ENCODE assay signal across 8 mouse cellular contexts in genomic region chrX:8892343-8893155, GRCm38 (mm10). TPM values are rescaled to one million over a fixed set of nuclear protein-coding genes. Genes with fewer than 3 reads are reported as not detected.
DNase-seq lines count a peak whose midpoint lies in the region; ATAC-seq and TF ChIP-seq lines count a peak whose summit lies in the region.

TSS of gene B630019K06Rik (plus strand) at chrX:8892382.

- H3K27ac ChIP-seq in layer of hippocampus, adult 2 months: peak within 1 kb of the TSS; percentile 89
- peak within 1 kb of the TSS; percentile 84 for H3K27ac ChIP-seq in neural tube, embryonic 15.5 days (replicated peaks)
- no peak within 1 kb of the TSS for H3K27ac ChIP-seq in thymus, adult 2 months (ENCODE audit: control insufficient read depth, insufficient read depth, low read length)

- TF ChIP-seq POLR2A in lung, adult 2 months (IDR thresholded peaks at IDR 0.05; ENCODE audit: borderline replicate concordance, extremely low read depth, low read depth, low read length): peak; percentile 36; the same call in 1 of the 2 replicates
- TF ChIP-seq POLR2A in thymus, adult 2 months (IDR thresholded peaks at IDR 0.05; ENCODE audit: control insufficient read depth, extremely low read depth, insufficient read depth, low read length, poor library complexity): no peak

- peak within 1 kb of the TSS; percentile 72 for H3K4me3 ChIP-seq in E14TG2a.4 (replicated peaks; ENCODE audit: low read length)
- H3K4me3 ChIP-seq in layer of hippocampus, adult 2 months: peak within 1 kb of the TSS; percentile 63
- H3K4me3 ChIP-seq in lung, adult 2 months (replicated peaks; ENCODE audit: extremely low read depth, low read depth, low read length): peak within 1 kb of the TSS; percentile 65
- peak within 1 kb of the TSS; percentile 52 for H3K4me3 ChIP-seq in neural tube, embryonic 15.5 days (replicated peaks)
- peak within 1 kb of the TSS; percentile 38 for H3K4me3 ChIP-seq in thymus, adult 2 months (ENCODE audit: control insufficient read depth, insufficient read depth, low read length)

- peak within 1 kb of the TSS; percentile 72 for H3K9ac ChIP-seq in neural tube, embryonic 15.5 days (replicated peaks)

- no peak for TF ChIP-seq CTCF in E14TG2a.4 (conservative IDR thresholded peaks at IDR 0.05; ENCODE audit: low read length)
- no peak for TF ChIP-seq CTCF in layer of hippocampus, adult 2 months (conservative IDR thresholded peaks at IDR 0.05)
- no peak for TF ChIP-seq CTCF in lung, adult 2 months (IDR thresholded peaks at IDR 0.05; ENCODE audit: insufficient read depth, low read length)
- no peak for TF ChIP-seq CTCF in thymus, adult 2 months (IDR thresholded peaks at IDR 0.05; ENCODE audit: borderline replicate concordance, control insufficient read depth, extremely low read depth, insufficient read depth, low read length, poor library complexity)

- no peaks in the 10 kb centered on the region for H3K36me3 ChIP-seq in E14TG2a.4 (ENCODE audit: insufficient read depth, low read length)
- 0 out of 2 replicates have a peak, but pooled peaks cover 3% of the 10 kb centered on the region for H3K36me3 ChIP-seq in neural tube, embryonic 15.5 days
- H3K36me3 ChIP-seq in thymus, adult 2 months (ENCODE audit: control insufficient read depth, insufficient read depth, low read length): no peaks in the 10 kb centered on the region

- 22% methylated on average over 93 of the region's 95 CpGs for WGBS in lung, adult 2 months
- WGBS in neural tube, embryonic 15.5 days: 26% methylated on average over 59 of the region's 95 CpGs
- WGBS in thymus, adult 2 months: 2% methylated on average over 63 of the region's 95 CpGs

- H3K27me3 ChIP-seq in E14TG2a.4 (ENCODE audit: insufficient read depth, low read length): peaks cover 20% of the 10 kb centered on the region
- H3K27me3 ChIP-seq in neural tube, embryonic 15.5 days (replicated peaks): no peaks in the 10 kb centered on the region
- peaks cover 4% of the 10 kb centered on the region; the same call in 1 of the 2 replicates for H3K27me3 ChIP-seq in thymus, adult 2 months (ENCODE audit: control insufficient read depth, insufficient read depth, low read length)

- ATAC-seq in frontal cortex, adult (ENCODE audit: low TSS enrichment): peak; percentile 90
- peak; percentile 90 for ATAC-seq in neural tube, embryonic 15.5 days (ENCODE audit: low FRiP score)

- DNase-seq in cerebellum, adult 18-20 months: peak; percentile 46 to 67
- peak; percentile 61 for DNase-seq in heart, postnatal 4 days
- peak; percentile 47 to 53 for DNase-seq in layer of hippocampus, adult 2 months (ENCODE audit: low spot score in 2 of 2)
- peak; percentile 58 for DNase-seq in lung, adult 2 months
- DNase-seq in thymus, adult 2 months: peak; percentile 56

- no peaks in the 10 kb centered on the region for H3K9me3 ChIP-seq in E14TG2a.4 (ENCODE audit: low read length)
- no peaks in the 10 kb centered on the region for H3K9me3 ChIP-seq in neural tube, embryonic 15.5 days (replicated peaks)

- H3K4me1 ChIP-seq in E14TG2a.4 (replicated peaks; ENCODE audit: low read depth, low read length): no peaks in the 10 kb centered on the region
- H3K4me1 ChIP-seq in lung, adult 2 months (ENCODE audit: control insufficient read depth, insufficient read depth, low read length): peaks cover 2% of the 10 kb centered on the region; the same call in 1 of the 2 replicates
- peaks cover 7% of the 10 kb centered on the region; the same call in 1 of the 2 replicates for H3K4me1 ChIP-seq in neural tube, embryonic 15.5 days
- H3K4me1 ChIP-seq in thymus, adult 2 months (replicated peaks; ENCODE audit: control insufficient read depth, insufficient read depth, low read length): no peaks in the 10 kb centered on the region

- peak within 1 kb of the TSS; percentile 61 for H3K4me2 ChIP-seq in neural tube, embryonic 15.5 days

RNA-seq across cellular contexts. Expression of gene B630019K06Rik, which starts in this region (rescaled TPM):
- 1 to 10 TPM; 1.8 to 2.0 TPM for total RNA-seq in heart, postnatal 4 days (2021)
- total RNA-seq in layer of hippocampus, adult 2 months (2021): 10 to 100 TPM; 28.7 to 34.1 TPM
- 1.6 and 3.2 TPM in 2 replicates for polyA plus RNA-seq in lung, adult 2 months (2012; rRNA removed)
- 26.4 and 28.3 TPM in 2 replicates for polyA plus RNA-seq in neural tube, embryonic 15.5 days (2015; fragmentation: Nextera tagmentation; extraction: Ambion mirVana)
- 0.71 and 1.1 TPM in 2 replicates for polyA plus RNA-seq in thymus, adult 2 months (2012; rRNA removed)

Comparison
In these comparisons a context has a peak if more than half of its experiments do, and no peak if none do; other contexts are left out.
1. RNA of gene B630019K06Rik (total RNA-seq): 28.7 to 34.1 TPM in layer of hippocampus, adult 2 months; 1.8 to 2.0 TPM in heart, postnatal 4 days; every median in the first group is over 4 times any median in the second.
2. Peak in every context shown above with its lines, with median percentiles within 50 percentile points of each other: H3K4me3 ChIP-seq and DNase-seq.